ENCODE assay signal across 21 mouse cellular contexts in the genomic region with DNA sequence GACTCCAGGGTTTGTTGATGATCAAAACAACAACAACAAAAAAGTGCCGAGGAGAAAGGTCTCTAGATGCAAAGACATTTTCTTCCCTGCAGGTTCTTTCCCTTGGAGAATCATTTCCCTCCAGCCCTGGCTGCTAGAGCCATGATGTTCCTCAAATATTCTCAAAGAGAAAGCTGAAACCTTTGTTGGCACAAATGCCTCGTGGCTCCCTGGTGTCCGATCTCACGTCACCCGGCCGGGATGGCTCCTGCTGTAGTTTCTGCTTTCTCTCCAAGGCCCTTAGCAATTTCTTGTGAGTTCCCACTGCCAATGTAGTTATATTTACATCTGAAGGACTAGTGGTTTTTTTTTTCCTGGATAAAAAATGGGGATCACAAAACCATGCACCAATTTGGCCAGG.
DNase-seq lines count a peak whose midpoint lies in the region; TF ChIP-seq lines count a peak whose summit lies in the region.
"Had no signal": no experiment of that assay in that cellular context is flagged by ENCODE, and none has a peak within 500 bp of the region (broad histone marks: within the 10 kb centered on the region; RNA-seq: fewer than 3 reads in every experiment).

No protein-coding gene starts in this region.

- TF ChIP-seq POLR2A in heart, adult 2 months (IDR thresholded peaks at IDR 0.05; ENCODE audit: insufficient read depth, low read depth, low read length), result no peak
- no peak for TF ChIP-seq POLR2A in olfactory bulb, adult 2 months (IDR thresholded peaks at IDR 0.05; ENCODE audit: insufficient read depth, low read depth, low read length)

- H3K27me3 ChIP-seq in heart, adult 2 months (ENCODE audit: control insufficient read depth, insufficient read depth, low read length), result no peaks in the 10 kb centered on the region
- H3K27me3 ChIP-seq: hindbrain, embryonic 13.5 days; midbrain, embryonic 12.5 days; neural tube, embryonic 12.5 days had no signal

- H3K27ac ChIP-seq in heart, adult 2 months, result peak overlapping the region; percentile 40; the same call in 1 of the 2 replicates
- 0 out of 2 replicates have a peak overlapping the region, but pooled peaks have one; percentile 51 for H3K27ac ChIP-seq in olfactory bulb, adult 2 months (ENCODE audit: insufficient read depth, low read depth, low read length)
- H3K27ac ChIP-seq: forebrain, embryonic 10.5 days; heart, embryonic 13.5 days; hindbrain, embryonic 13.5 days; midbrain, embryonic 12.5 days; neural tube, embryonic 12.5 days had no signal

- no peaks in the 10 kb centered on the region; the same call in 1 of the 2 replicates for H3K4me1 ChIP-seq in heart, adult 2 months (ENCODE audit: control insufficient read depth, insufficient read depth, low read length)
- H3K4me1 ChIP-seq in olfactory bulb, adult 2 months (ENCODE audit: control insufficient read depth, insufficient read depth, low read length), result peaks cover 10% of the 10 kb centered on the region
- H3K4me1 ChIP-seq: forebrain, embryonic 10.5 days; heart, embryonic 13.5 days; hindbrain, embryonic 13.5 days; midbrain, embryonic 12.5 days; neural tube, embryonic 12.5 days had no signal

- H3K4me3 ChIP-seq in heart, adult 2 months, result no peak overlapping the region
- no peak overlapping the region for H3K4me3 ChIP-seq in olfactory bulb, adult 2 months (ENCODE audit: insufficient read depth, low read depth, low read length)
- H3K4me3 ChIP-seq: forebrain, embryonic 10.5 days; heart, embryonic 13.5 days; hindbrain, embryonic 13.5 days; midbrain, embryonic 12.5 days; neural tube, embryonic 12.5 days had no signal

- intact Hi-C loops in heart, adult 2 months (cut with DNase I), result no loop called here
- intact Hi-C loops in heart, postnatal 10 days (cut with DNase I), result no loop called here

- H3K79me2 ChIP-seq in heart, adult 2 months (replicated peaks; ENCODE audit: control insufficient read depth, insufficient read depth, low read length), result no peaks in the 10 kb centered on the region

- DNase-seq in heart, adult 2 months, result no peak
- no peak for DNase-seq in heart, postnatal 10 days
- DNase-seq in lung, postnatal 10 days, result peak; percentile 22
- DNase-seq in lung, postnatal 25 days (ENCODE audit: low spot score), result no peak
- peak; percentile 52 to 72 for DNase-seq in gastrocnemius, adult 8-10 months (ENCODE audit: low spot score in 2 of 2)
- DNase-seq in ovary, postnatal 36 days (ENCODE audit: low spot score), result no peak
- DNase-seq: adrenal gland, adult 8-10 months; B cell, adult 2 months; cerebellum, postnatal 14 days; kidney, adult 18-20 months; right cerebral cortex, postnatal 4 days; thymus, adult 18-20 months; thymus, postnatal 36 days had no signal

- no peak for TF ChIP-seq EP300 in heart, adult 2 months (IDR thresholded peaks at IDR 0.05; ENCODE audit: insufficient read depth, low read depth, low read length)

- H3K36me3 ChIP-seq in heart, adult 2 months (ENCODE audit: control insufficient read depth, insufficient read depth, low read length), result no peaks in the 10 kb centered on the region
- H3K36me3 ChIP-seq: forebrain, embryonic 10.5 days; G1E; heart, embryonic 13.5 days; hindbrain, embryonic 13.5 days; midbrain, embryonic 12.5 days; neural tube, embryonic 12.5 days had no signal

- no peak overlapping the region for H3K9ac ChIP-seq in heart, adult 2 months (ENCODE audit: low read depth, low read length)
- H3K9ac ChIP-seq: forebrain, postnatal 0 days; heart, embryonic 13.5 days; hindbrain, embryonic 13.5 days; midbrain, embryonic 12.5 days; neural tube, embryonic 12.5 days had no signal

- WGBS in heart, adult 2 months, result 56% methylated on average over 6 of the region's 6 CpGs
- 36% methylated on average over 6 of the region's 6 CpGs for WGBS in olfactory bulb, adult 2 months

- TF ChIP-seq CTCF in heart, adult 2 months (IDR thresholded peaks at IDR 0.05), result no peak
- TF ChIP-seq CTCF in olfactory bulb, adult 2 months (IDR thresholded peaks at IDR 0.05; ENCODE audit: insufficient read depth, low read depth, low read length), result no peak

Comparison
In these comparisons a context has a peak if more than half of its experiments do, and no peak if none do; other contexts are left out.
1. DNase-seq: peak in lung, postnatal 10 days (single experiment) and gastrocnemius, adult 8-10 months (2 of 2); none in heart, adult 2 months (0 of 2), heart, postnatal 10 days (0 of 2), lung, postnatal 25 days (single experiment) and ovary, postnatal 36 days (single experiment).